Mouse (Mus musculus): Measurements from ENCODE around the gene Evi2.

Evi2 gene

GRCm38 (mm10) chr11:79526549-79526948 lies 3.8 kb downstream of the Evi2 start:
- intact Hi-C loops (cut with DNase I), result no loop called here

GRCm38 (mm10) chr11:79524310-79524575 lies 6.1 kb downstream of the Evi2 start:
- intact Hi-C loops (cut with DNase I), result no loop called here

DNA sequence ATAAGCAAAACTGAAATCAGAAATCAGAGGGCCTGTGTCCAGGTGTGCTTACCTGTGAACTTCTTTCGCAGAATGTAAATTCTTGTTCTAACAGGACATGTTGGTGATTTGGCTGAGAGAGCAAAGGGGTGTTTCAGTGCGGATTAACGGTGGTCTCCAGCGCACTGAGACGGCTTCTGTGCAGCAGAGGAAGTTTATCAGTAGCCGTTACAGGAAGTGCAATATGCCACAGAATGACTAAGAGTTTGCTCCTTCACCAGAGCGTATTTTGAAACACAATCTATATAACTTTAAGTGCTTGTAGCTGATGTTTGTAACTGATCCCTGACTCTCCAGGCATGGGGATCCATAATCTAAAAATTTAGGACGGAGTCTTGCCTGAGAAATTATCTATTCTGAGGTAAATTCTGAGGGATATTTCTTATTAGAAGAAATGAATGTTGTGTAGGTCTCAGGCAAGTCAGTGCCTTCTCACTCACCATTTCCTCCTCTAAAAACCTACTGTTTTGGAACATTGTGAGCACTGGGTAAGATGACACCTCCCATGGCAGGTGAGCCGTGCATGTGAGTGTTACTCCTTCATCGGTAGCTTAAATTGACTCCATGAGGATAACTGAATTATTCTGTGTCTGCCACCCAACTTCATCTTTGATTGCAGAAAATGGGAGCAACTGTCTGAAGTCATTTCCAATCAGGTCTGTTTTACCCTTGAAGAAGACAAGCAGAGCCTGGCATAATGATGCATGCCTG lies 6.7 kb downstream of the Evi2 start, which contains the start of gene Evi2b:
Gene Evi2b (minus strand): TSS at position 203 of the 750 bp plus-strand sequence.
- intact Hi-C loops (cut with DNase I), result no loop called here

DNA sequence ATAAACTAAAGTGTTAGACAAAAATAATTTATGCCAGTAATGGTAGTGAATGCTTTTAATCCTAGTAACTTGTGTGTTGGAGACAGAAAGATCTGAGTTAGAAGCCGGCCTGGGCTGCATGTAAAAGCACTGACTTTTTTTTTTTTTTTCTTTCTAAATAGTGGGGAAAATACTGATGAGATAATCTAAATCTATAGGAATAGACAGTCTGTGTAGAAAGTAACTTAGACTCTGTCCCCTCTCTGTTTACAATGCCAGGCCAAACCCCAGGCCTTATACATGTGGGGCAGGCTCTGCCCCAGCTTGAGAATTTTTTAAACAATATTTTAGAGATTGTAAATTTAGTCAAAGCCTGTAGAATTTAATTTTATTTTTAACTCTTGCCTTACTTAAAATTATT lies 7.4 kb downstream of the Evi2 start:
- intact Hi-C loops (cut with DNase I), result no loop called here

DNA sequence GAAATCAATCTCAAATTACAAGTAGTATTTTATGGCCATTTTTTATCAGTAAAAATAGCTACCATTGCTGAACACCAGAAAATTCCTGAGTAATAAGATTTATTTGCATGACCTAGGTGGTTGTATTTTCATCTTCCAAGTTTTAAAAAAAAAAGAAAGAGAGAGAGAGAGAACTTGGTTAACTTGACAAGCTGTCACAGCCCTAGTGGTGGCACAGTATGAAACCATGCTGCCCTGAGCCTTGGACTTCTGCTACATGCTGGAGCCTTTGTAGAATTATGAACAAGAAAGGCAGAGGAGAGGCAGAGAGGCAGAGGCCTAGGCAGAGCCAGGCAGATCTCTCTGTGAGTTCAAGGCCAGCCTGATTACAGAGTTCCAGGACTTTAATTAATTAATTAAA lies 8.5 kb downstream of the Evi2 start:
- intact Hi-C loops (cut with DNase I), result no loop called here

GRCm38 (mm10) chr11:79520772-79521171 lies 9.6 kb downstream of the Evi2 start:
- intact Hi-C loops (cut with DNase I), result no loop called here

- intact Hi-C loops (cut with DNase I), result no loop called here
These were observed 10.5 kb downstream of the Evi2 start for GRCm38 (mm10) chr11:79519878-79520291.

GRCm38 (mm10) chr11:79519299-79519698 lies 11.1 kb downstream of the Evi2 start:
- intact Hi-C loops (cut with DNase I), result no loop called here

- intact Hi-C loops (cut with DNase I), result no loop called here
These were observed 14.6 kb downstream of the Evi2 start for GRCm38 (mm10) chr11:79515798-79516197.

- intact Hi-C loops (cut with DNase I), result no loop called here
These were observed 15.1 kb downstream of the Evi2 start for GRCm38 (mm10) chr11:79515331-79515730.

DNA sequence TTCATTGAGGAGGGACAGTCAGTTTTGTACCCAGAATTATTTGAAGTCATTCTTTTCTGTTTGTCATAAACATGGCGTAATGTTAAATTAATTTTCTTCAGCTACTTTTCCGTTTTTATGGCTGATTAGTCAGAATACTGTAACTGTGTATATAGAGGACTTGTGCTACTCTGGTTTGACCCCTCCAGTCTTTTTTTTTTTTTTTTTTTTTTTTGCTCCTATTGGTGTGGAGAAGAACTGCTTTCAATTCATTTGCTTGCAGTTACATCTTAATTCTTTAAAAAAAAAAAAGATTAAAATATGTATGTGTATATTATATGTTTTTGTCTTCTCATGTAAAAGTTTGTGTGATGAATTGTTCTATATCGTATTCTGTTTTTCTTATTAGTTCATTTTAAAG lies 18.4 kb downstream of the Evi2 start:
- intact Hi-C loops (cut with DNase I), result no loop called here

DNA sequence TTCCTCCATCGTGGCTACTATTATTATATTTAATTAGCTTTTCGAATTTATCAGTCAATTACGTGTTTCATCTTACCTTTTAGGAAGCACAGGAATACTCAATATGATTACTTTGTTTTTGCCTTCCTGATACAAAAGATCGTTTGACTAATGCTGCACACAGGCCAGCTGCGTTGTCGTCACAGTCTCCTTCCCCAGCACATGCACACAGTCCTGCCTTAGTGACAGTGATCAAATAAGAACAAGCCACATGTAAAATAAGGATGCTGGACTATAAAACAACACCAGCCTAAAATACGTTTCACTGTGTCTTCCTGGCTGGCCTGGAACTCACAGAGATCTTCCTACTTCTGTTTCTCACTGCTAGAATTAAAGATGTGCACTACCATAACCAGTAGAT lies 25.9 kb downstream of the Evi2 start:
- intact Hi-C loops (cut with DNase I), result no loop called here

GRCm38 (mm10) chr11:79503845-79504244 lies 26.5 kb downstream of the Evi2 start, which contains the start of gene Omg:
Gene Omg (minus strand): TSS chr11:79504084.
- intact Hi-C loops (cut with DNase I), result no loop called here

DNA sequence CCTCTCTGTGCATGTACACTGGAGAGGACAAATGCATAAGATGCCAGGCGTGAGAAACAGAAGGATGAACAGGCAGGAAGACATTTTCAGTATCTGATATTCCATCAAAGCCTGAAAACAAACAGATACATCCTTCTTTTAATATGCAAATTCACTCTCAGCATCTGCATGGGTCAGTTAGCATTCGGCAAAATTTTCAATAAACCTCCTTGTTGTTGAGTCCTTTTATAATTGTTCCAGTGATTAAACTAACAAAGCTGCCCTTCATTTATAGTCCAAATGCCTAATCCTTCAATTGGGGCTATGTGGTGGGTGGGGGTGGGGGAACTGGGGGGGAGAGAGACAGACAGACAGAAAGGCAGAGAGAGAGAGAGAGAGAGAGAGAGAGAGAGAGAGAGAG lies 27.5 kb downstream of the Evi2 start:
- intact Hi-C loops (cut with DNase I), result no loop called here

- intact Hi-C loops (cut with DNase I), result no loop called here
These were observed 35.2 kb downstream of the Evi2 start for GRCm38 (mm10) chr11:79494976-79495800.

- intact Hi-C loops (cut with DNase I), result no loop called here
These were observed 45.7 kb downstream of the Evi2 start for GRCm38 (mm10) chr11:79484721-79485120.

DNA sequence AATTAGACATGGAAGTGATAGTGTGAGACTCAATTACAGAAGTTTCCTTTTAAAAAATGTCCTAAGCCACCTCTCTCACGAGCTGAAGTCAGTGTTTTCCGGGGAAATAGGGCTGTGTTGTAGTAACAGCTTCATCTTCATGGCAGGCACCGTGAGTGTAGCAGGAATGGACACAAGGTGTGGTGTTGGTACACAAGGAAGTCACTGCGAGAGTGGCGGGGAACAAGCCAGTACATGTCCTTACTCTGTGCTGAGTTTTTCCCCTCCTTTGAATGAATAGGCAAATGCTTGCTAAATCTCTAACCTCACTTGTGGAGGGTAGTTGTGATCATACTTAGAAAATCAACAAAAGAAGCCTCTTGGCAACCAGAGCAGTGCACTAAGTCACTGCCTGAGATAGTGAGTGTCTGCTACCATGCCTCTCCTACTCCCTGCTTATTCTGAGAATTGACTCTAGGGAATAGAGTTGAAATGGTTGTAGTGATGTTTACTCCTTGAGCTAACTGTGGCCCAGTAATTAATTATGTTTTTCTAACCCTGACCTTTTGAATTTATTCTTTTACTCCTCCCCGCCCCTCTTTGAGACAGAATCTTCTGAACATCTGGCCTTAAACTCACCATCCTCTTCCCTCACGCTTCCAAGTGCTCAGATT lies 46.4 kb downstream of the Evi2 start:
- intact Hi-C loops (cut with DNase I), result no loop called here

- intact Hi-C loops (cut with DNase I), result no loop called here
These were observed 47.0 kb downstream of the Evi2 start for GRCm38 (mm10) chr11:79483392-79483791.

DNA sequence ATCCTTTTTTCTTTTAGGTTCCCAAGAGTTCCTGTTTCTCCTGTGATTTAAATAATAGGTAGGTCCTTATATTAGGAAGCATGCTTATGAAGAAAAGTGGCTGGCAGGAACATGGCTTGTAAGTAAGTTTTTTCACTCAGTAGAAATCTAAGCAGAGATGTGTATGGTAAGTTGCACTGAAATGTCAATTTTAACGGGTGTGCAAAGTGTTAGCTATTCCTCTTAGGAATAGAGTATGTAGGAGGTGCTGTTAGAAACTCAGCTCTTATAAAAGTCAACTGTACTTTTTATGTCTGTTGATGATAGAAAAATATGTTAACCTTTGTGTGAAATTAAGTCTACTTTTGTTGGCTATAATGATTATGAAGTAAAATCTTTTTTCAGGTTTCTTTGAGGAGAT lies 62.3 kb downstream of the Evi2 start:
- intact Hi-C loops (cut with DNase I), result no loop called here
